Mouse (Mus musculus) adrenal gland, adult 18-20 months (tissue): Measurements from ENCODE around the gene Fam168a. TPM values are rescaled to one million over a fixed set of nuclear protein-coding genes. Genes with fewer than 3 reads are reported as not detected.

Source experiments
- DNase-seq, 2 experiments: peaks; one replicate each; pipeline ENCODE4 v3.0.0; 2021 to 2022; ENCODE audit warnings: low spot score in 2 of 2
- total RNA-seq, 2 experiments: library from RNA; stranded (reverse); gene quantifications; 1 replicate in 1 of 2; 2 replicates in 1 of 2; pipeline ENCODE4 v1.2.3; 2021

Fam168a gene
- total RNA-seq, 2 experiments from 2014 or later = 48.1 to 48.4 TPM

DNA sequence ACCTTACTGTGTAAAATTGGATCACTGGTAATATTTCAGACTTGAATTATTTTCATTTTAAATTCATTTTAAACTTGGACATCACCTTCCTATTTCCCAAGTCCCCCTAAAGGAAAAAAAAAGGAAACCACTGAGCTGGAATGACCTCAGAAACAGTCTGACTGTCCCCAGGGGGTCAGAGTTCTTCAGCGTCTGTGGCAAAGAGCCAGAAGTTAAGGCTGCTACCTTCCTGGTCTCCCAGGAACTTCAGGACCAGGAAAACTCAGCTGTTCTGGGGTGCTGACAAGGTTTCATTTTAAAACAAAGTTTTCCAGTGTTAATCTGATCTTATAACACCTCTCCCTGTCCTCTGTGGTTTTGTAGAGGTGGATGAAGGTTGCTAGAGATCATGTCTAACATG is 131.3 kb downstream of the Fam168a start:
- no peak for DNase-seq

DNA sequence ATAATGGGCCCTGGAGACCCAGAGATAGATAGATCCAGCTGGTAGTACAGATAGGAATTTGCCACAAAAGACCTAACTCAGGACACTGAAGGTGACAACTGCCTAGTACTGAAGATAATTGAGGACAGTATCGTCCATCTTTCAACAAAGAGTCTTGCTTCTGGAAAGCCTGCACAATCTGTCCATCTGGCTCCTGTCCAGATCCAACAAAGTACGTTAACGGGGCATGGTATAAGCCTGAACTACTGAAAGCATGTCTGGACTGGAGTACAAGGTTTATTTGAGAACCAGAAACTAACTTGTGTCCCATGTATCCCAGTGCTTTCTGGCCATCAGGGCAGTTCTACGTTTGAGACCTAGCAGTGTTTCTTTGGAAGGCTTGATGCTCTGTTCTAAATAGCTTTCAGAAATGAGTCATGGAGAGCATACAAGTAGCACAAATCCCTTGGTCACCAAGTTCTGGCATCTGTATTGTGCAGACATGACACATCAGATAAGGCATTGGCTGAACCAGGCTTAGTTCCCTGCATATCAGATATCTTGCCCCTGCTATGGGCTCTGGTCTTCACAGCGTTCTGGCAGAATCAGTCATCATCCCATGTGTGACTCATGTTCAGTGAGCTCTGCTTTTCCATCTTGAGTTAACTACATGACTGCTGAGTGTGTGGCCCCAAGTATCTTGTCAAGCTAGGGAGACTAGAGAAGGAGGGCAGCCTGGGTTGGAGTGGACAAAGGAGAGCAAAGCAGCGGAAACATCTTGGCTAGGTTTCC is 133.4 kb downstream of the Fam168a start:
- DNase-seq = no peak

DNA sequence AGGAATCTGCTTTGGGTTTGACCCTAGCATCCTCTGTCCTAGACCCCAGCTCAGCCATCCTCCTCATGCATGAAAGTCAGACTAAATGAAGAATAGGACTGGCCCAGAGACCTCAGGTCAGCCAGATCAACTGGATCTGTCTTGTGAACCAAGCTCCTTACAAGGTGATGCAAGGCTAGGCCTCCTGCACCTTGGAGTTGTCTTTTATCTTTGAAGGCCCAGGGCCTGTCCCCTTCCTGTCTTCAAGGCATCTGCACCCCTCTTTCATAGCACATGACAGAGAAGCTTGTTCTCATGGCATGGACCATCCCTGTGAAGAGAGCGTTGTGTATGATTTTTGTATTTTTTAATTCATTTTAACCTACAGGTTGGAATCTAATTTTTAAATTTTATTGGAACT is 134.5 kb downstream of the Fam168a start:
- DNase-seq = no peak

DNA sequence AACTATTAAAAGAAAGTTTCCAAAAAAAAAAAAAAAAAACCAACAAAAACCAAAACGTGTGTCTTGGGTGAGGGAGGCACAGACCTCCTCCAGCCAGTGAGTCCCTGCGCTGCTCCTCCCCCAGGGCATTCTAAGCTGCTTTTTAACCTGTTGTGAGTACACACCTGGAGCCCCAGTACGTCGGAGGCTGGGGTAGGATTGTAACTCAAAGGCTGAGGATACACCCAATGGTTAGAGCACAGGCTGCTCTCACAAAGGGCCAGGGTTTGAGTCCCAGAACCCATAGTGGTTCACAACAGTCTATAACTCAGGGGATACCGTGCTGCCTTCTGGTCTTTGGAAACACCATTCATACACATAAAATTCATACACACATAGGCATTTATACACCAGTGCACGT is 135.2 kb downstream of the Fam168a start:
- no peak for DNase-seq

DNA sequence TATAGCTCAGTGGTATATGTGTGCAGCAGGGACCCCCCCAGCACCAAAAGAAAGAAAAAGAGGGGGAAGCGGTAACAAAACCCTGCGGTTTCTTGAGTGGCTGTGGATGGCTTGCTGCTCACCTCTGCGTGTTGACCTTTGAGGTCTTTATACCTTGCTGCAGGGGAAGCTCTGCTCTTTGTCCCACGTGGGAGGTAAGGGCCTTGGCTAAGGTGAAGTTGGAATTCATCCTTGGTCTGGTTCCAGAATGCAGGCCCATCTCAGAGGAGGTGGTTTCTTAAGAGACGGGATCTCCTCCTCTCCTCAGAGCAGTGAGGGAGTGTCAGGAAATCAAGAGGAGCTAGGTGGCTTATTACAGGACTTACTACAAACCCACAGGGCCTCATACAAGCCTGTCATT is 135.7 kb downstream of the Fam168a start:
- no peak for DNase-seq

DNA sequence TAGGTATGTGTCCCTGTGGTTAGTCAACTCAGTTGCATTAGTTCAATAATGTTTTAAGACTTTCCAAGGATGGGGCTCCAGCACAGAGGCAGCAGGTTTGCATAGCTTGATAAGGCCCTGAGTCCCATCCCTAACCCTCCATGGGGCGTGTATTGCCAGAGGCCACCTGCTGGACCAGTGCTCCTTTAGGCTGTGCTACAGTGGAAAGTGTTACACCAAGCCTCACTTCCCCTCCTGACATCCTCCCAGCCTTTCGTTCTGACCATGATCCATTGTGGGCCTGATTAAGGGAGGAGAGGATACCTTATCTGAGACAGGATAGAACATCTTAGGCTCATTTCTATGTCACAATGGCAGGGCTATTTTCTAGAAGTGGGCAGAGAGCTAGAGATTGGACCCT is 137.4 kb downstream of the Fam168a start:
- DNase-seq = no peak

DNA sequence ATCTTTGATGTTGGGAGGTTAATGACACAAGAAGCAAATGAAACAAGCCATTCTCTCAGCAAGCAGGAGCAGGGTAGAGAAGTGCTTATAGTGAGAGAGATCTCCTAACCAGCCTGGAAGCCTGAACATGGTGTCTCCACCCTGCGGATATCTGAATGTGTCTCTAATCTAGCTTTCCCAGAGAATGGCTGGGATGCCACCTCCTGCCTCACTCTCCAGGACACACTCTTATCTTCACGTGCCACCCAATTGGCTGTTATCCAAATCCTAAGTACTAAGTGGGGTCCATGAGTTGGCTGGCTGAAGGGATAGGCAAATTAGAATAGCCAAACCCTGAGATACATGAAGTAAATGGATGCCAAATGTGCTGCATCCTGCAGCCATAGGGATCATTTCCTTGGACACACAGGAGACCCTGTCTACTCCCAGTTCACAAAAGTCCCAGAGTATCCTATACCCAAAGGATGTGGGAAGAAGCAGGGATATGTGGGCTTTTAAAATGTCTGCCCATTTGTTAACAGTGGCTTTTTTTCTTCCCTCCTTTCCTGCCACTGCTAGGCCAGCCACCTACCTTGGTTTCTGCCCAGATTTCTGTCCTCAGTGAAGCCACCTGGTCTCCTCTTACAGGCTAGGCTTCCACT is 138.1 kb downstream of the Fam168a start:
- no peak for DNase-seq

DNA sequence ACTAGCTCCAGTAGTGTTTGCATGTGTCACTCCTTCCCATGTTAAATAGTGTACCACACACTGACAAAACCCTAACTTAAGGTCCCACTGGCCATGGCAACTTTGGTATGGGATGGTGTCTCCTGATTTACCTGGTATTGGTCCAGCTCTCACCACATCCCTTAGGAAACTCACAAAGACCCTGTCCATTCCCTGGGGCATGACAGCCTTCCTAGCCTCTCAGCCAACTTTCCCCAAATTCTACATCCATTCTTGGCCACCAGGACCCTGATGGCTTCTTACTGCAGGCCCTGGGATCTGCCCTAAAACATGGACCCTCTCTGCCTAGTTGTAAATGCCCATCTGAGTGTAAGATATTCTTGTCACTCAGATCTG is 138.6 kb downstream of the Fam168a start:
- DNase-seq = no peak

DNA sequence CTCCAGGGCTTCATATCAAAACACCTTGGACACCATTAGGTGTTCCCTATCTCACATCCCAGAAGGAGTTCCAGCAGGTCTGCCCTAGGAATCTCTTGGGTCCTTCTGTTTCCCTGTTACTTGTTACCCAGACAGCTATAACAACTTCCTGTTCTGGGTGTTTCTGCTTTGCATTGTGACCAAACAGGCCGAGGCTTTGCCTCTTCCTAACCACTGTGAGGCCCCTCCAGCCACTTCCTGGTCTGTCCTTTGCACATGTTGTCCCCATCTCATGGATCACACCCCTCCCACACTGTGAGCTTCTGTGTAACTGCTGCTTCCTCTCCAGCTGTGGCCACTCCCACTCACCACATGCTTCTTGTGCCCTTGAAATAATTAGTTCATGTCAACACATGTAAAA is 139.0 kb downstream of the Fam168a start:
- DNase-seq = peak in 1 of 2 experiments; percentile 23

DNA sequence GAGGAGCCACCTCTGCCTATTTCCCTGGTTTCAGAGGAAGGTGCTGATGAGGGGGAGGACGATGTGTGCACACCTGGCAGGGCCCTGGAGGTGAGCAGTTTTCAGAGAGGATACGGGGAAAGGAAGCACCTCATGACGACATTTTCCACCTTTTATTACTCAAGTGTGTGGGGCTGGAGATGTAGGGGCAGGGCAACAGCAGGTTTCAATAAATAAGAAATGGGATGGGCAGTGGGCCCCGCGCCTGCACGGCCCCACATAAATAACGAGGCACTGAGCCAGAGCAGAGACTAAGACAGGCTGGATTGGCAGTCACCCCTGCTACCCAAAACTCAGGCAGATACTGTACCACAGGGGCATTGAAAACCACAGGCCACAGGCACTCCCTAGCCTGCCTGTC is 139.6 kb downstream of the Fam168a start:
- DNase-seq = peak in 1 of 2 experiments; percentile 17

DNA sequence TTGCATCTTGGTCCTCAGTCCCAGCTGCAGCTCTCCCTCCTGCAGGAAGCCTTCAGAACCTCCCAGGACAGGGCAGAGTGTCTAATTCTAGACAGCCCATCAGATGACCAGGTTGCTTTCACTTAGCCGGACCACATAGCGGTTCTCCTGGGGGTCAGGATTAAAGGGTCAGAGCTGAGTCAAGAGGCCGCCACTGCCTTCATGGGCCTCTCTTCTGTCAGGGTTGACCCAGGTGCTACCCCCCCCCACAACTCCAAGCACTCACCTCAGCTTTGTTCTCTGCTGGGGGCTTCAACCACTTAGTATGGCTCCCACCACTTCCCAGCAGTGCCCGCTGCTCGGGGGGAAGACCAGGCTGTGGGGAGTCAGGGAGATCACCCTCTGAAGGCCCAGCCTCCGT is 140.7 kb downstream of the Fam168a start:
- peak in 1 of 2 experiments; percentile 16 for DNase-seq

DNA sequence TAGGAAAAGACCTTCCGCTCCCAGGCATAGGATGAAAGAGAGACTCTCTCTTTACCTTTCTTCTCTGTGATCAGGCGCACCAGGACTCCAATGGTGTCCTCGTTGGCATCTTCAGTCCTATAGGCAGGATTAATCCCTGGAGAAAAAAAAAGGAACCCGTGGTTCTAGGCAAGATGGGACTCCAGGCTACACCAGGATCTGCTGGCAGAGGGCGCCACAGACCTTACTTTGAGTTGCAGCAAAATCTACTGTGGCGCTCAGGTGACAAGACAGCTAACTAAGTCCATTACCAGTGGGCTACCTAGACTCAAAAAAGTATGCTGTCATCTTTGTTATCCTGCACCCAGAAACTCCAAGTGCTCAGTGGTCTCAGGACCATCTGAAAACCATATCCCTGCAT is 142.3 kb downstream of the Fam168a start:
- DNase-seq = peak; percentile 67 to 73

DNA sequence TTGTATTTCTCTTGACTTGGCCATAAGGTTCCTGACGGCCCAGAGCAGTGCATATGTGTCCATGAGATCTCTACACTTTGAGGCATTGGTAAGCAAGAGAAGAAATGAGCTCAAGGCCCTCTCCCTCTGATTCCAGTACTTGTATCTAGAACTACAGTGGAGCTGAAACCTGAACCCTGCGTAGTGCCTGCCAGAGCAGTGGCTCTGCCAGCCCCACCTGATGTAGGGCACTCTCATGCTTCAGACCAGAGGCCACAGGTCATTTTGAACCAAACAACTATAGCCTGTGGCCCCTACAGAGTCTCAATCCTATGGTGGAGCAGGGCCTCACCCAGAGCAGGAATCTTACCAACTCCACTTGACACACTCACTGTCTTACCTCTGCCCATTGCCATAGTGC is 143.1 kb downstream of the Fam168a start:
- DNase-seq = no peak

DNA sequence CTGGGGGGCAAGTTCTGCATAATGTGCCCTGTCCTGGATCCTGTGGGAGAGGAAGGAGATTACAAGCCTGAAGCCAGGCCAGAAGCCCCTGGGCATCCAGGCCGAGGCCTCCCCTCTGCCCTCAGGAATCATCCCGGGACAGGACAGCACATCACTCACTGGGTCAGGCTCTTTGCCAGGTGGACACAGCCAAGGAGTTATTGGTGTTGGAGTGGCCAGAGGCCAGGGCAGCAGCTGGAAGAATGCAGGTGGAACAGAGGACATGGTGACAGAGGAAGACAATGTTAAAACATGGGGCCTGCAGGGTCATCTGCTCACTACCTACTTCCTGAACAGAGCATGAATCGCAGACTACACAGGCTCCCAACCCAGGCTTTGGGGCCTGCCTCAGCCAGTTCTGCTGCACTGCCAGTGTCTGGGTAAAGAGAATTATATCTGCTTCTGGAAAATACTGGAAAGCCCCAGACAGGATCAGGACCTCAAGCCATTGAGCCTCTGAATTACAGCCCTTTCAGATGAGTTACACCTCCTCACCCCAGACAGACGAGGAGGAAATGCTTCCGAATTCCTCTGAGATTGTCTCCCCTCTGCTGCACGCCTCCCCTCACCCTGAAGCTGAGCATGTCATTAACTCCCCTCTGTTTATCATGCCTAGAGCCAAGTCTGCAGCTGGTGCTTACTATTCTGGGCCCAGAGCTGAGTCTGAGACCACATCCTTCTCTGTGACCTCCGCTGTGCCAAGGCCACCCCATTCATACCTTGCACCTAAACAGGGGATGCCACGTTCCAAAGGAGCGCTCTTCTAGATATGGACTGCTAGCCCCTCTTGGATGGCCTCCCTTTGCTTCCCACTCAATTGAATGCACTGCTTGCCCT is 145.3 kb downstream of the Fam168a start:
- no peak for DNase-seq

DNA sequence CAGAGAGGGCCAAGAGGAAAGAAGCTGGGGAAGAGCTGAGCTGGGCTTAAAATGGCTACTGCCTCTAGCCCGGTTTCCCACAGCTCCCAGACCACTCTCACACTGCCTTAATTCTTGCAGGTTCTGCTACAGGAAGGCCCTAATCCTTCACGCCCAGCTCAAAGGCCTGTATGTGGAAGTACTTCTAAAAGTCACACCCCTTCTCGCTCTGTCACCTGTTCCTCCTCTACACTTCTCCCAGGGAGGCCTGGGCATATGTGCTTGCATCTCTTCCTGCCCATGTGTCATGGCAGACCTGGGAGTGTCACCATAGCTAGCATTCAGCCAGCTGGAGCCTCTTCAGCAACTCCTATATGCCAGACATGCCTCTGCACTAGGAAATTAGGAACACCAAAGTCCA is 147.0 kb downstream of the Fam168a start:
- DNase-seq = no peak

DNA sequence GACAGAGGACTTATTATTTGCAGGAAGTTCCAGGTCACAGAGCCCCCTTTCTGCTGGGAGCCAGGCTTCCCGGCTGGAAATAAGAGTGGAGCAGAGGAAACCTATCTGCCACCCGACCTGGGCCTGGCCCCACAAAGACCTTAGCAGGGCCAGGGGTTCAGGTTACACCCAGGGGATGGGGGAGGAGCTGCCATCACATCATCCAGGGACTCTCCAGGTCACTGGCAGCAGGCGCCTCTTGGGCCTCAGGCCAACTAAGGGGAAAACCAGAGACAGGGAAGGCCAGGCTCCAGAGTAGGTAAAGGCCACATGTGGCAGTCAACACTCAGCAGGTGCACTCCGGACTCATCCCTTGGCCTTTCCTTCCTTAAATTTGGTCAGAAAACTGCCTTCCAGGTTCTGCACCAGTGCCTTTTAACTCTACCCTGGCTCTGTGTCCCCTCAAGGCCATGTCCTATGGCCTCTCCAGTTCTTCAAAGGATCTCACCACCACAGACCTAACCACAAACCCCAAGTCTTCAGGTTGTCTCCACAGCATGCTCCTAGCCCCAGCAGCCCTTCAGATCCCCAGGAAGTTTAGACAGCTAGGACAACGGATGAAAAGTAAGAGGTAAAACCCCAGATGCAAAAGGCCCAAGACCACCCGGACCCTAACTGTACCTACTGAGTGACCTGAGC is 147.8 kb downstream of the Fam168a start:
- DNase-seq = no peak

DNA sequence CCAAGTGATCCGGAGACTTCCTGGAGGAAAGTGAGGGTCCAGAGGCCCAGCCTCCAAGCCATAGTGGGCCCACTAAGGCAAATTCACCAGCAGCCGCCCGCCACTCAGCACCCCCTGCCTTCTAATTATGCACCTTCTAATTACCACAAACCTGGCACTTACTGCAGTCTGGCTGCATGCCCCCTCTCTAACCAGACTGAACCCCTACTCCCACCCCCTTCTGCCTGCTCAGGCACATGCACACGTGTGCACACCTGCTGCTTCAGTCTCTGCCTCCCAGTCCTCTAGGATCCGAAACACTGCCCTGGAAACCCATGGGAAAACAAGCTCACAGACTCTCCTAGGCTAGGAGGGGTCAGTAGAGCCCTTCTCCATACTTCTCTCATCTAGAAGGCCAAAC is 148.4 kb downstream of the Fam168a start:
- DNase-seq = no peak

DNA sequence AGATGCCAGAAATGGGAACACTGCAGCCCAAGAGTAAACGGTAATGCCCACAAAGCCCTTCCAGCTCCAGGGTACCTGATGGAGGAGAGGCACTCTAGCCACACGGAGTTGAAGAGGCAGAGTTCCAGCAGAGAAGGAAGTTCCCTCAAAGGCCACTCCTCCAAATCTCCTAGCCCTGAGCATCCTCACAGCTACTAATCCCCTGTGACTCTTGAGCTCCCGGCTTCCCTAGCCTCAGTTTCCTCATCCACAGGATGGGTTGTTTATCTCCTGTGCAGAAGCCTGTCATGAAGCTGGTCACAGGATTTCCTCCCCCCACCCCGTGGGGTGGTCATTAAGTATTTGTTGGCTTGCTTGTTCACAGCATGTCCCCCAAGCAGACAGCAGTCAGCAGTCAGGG is 148.9 kb downstream of the Fam168a start:
- no peak for DNase-seq

DNA sequence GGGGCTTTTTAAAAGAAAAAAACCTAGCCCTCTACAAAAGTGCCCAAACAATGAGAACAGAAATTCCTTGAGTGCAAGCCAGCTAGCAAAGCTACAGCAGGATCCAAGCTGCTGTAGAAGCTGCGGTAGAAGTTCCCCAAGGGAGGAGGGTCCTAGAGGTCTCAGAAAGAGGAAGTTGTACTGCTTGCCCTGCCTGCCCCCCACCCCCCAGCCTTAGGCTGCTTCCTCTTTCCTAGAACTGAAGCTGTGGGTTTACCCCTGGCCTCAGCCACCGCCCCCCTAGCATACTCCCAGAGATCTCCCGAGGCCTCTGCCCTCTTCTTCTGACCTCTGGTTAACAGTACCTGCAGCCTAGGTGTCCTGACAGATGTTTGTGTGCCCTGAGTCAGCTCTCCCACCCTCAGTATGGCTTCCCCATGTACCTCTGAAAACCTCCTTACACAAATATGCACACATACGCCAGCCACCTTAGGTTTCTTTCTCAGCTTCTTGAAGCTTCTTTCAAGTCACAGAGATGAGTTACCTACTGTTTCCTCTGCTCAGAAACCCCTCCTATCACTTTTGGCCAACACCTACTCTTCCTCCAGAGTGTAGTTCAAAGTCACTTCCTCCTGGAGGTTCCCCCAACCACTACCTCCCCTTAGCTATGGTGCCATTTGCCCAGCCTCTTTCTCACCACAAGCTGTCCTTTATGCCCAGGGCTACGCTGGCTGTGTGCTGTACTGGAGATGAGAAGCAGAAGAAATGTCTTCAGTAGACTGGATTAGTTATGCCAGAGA is 149.5 kb downstream of the Fam168a start:
- no peak for DNase-seq

DNA sequence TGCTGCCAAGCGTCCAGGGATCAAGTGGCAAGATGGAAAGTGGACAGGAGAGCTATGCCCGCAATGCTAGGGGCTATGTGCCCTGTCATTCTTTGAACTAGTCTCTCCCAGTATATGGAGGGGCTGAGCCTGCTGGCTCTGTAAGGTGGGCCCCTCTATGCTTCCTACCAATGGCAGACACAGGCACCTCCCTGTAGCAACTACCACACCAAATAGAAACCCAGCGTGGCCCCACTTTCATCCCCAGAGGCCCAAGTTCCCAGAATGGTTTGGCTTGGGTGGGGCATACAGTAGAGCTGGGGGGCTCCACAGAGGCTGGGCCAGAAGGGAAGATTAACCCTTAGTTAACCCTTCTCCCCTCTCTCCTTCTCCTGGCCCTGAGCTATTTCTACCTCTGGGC is 154.0 kb downstream of the Fam168a start:
- DNase-seq = no peak

DNA sequence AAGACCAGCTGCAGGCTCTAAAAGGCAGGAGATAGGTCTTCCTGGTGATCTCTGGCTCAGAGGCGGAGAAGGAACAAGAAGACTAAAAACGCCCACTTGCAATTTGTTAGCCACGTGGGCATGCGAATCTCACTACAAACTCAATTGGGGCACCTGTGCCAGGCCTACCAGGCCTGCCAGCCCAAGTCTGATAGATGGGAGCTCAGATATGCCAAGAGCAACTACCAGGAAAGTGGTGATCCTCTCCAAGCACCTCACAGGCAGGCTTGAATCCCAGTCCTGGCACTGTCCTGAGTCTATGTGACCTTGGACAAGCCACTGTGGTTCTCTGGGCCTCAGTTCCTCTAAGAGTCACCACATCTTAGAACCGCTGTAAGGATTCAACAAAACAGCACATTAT is 154.8 kb downstream of the Fam168a start:
- no peak for DNase-seq
